Mouse (Mus musculus) lung, postnatal 25 days (tissue): Measurements from ENCODE around the gene Gm10668.
"Not testable (repeated sequence)": the region's sequence is repeated elsewhere in the genome, so short reads cannot be mapped to it uniquely, and the experiment has no call there.

Experiments used
- DNase-seq: peaks from one replicate; pipeline ENCODE4 v3.0.0; 2022; ENCODE audit warnings: low spot score

The Gm10668 gene

GRCm38 (mm10) chr7:20730524-20730923 is at the start of gene Gm10668:
TSS of gene Gm10668 (minus strand) at chr7:20730624.
- not testable (repeated sequence) for DNase-seq

GRCm38 (mm10) chr7:20770885-20771284 is 40.5 kb upstream of the Gm10668 start, which contains the start of gene Vmn1r112:
TSS of gene Vmn1r112 (plus strand) at chr7:20771185.
- not testable (repeated sequence) for DNase-seq

GRCm38 (mm10) chr7:20703116-20703515 is 27.3 kb downstream of the Gm10668 start, which contains the start of gene Vmn1r111:
TSS of gene Vmn1r111 (minus strand) at chr7:20703216.
- DNase-seq, result not testable (repeated sequence)
